Mouse (Mus musculus) midbrain, embryonic 11.5 days (tissue): ENCODE measurements at regions not wholly inside any gene's neighbourhood (a gene's known extent, or its start where the extent isn't known, plus 50 kb on each side); places are given as distances from the start of the nearest gene placed in this dataset.

Source experiments
- ATAC-seq: fragments of 200-750 bp; cut with Nextera tagmentation; 2 replicates; pipeline ENCODE4 v1.8.0; 2017; ENCODE audit warnings: moderate TSS enrichment, moderate library complexity; ENCODE audit not compliant: low FRiP score
- DNase-seq: peaks from one replicate; pipeline ENCODE4 v3.0.0; 2015; ENCODE audit warnings: low spot score; ENCODE audit errors: missing footprints
- H3K27ac ChIP-seq: fragments of 300-500 bp; sonication (generic); 2 replicates; pipeline ENCODE4 v1.5.1; 2014; ENCODE audit warnings: low read depth, low read length
- H3K27me3 ChIP-seq: fragments of 300-500 bp; sonication (generic); 2 replicates; pipeline ENCODE4 v1.6.1; 2014; ENCODE audit warnings: mild to moderate bottlenecking, low read length, moderate library complexity, mixed read lengths; ENCODE audit not compliant: control insufficient read depth, insufficient read depth
- H3K36me3 ChIP-seq: fragments of 300-500 bp; sonication (generic); 2 replicates; pipeline ENCODE4 v1.6.1; 2014; ENCODE audit warnings: mild to moderate bottlenecking, low read length, moderate library complexity, mixed read lengths; ENCODE audit not compliant: control insufficient read depth, insufficient read depth
- H3K4me1 ChIP-seq: fragments of 300-500 bp; sonication (generic); 2 replicates; pipeline ENCODE4 v1.6.1; 2014; ENCODE audit warnings: low read length; ENCODE audit not compliant: control insufficient read depth, insufficient read depth
- H3K4me2 ChIP-seq: fragments of 300-500 bp; sonication (generic); 2 replicates; pipeline ENCODE4 v1.6.1; 2014; ENCODE audit warnings: mild to moderate bottlenecking, moderate library complexity
- H3K4me3 ChIP-seq: fragments of 300-500 bp; sonication (generic); 2 replicates; pipeline ENCODE4 v1.5.1; 2014; ENCODE audit warnings: low read depth, low read length
- H3K9ac ChIP-seq: fragments of 300-500 bp; sonication (generic); 2 replicates; pipeline ENCODE4 v1.6.1; 2014; ENCODE audit warnings: low read length
- H3K9me3 ChIP-seq: fragments of 300-500 bp; sonication (generic); 2 replicates; pipeline ENCODE4 v1.6.1; 2016; ENCODE audit warnings: low read length; ENCODE audit not compliant: control insufficient read depth
- WGBS: fragments of 180-500 bp; shearing (Covaris S2); extraction: QIAGEN DNeasy Blood & Tissue Kit; methylation state at CpG from one replicate; pipeline ENCODE4 v1.1.7; 2014; 5-methylcytosine and 5-hydroxymethylcytosine counted together

GRCm38 (mm10) chr6:117405589-117406311 is 237.4 kb downstream of the Cxcl12 start:
- Histone ChIP-seq H3K4me1 (no peaks in the 10 kb centered on the region), H3K4me2 (no peak overlapping the region), H3K36me3 (no peaks in the 10 kb centered on the region), H3K9me3 (no peaks in the 10 kb centered on the region), H3K4me3 (no peak overlapping the region), H3K9ac (no peak overlapping the region), H3K27me3 (no peaks in the 10 kb centered on the region), H3K27ac (no peak overlapping the region)
- WGBS, result 89% methylated on average over 11 of the region's 11 CpGs
- ATAC-seq, result no peak
- no peak for DNase-seq

DNA sequence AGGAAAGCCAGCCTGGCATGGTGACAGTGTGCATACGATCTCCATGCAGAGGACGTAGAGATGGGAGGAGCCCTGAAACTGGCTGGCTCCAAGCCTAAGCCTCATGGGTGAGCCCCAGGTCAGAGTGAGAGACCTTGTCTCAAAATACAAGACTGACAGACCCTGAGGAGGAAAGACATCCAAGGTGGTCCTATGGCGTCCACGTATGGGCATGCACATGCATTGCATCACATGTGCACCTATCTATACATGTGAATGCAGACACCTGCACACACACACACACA is 237.9 kb downstream of the Cxcl12 start:
- H3K27ac ChIP-seq, result no peak overlapping the region
- no peak overlapping the region for H3K4me3 ChIP-seq
- no peaks in the 10 kb centered on the region for H3K36me3 ChIP-seq
- no peak overlapping the region for H3K4me2 ChIP-seq
- no peaks in the 10 kb centered on the region for H3K4me1 ChIP-seq
- 91% methylated on average over 4 of the region's 4 CpGs for WGBS
- no peaks in the 10 kb centered on the region for H3K9me3 ChIP-seq
- ATAC-seq (no peak), DNase-seq (no peak)
- H3K27me3 ChIP-seq, result no peaks in the 10 kb centered on the region
- no peak overlapping the region for H3K9ac ChIP-seq

DNA sequence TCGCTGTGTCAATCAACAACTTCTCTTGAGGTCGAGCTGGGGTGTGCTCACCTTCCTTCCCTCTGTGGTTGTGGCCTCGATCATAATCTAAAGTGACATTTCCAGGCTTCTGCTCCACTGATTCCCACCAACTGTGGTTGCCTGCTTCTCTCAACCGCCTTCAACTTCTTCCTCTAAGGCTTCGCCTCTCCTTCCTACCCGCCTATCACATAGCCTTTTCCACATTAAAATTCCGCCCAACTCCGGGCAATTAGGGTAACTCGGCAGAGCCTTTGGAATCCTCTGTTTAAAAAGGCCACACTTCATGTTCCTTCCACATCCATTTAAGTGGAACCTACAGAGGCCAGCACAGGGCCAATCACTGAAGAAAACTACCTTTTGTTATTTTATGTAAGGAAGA is 238.4 kb downstream of the Cxcl12 start:
- Histone ChIP-seq H3K9ac (no peak overlapping the region), H3K36me3 (no peaks in the 10 kb centered on the region), H3K27me3 (no peaks in the 10 kb centered on the region), H3K27ac (no peak overlapping the region), H3K4me2 (no peak overlapping the region), H3K4me3 (no peak overlapping the region), H3K9me3 (no peaks in the 10 kb centered on the region), H3K4me1 (no peaks in the 10 kb centered on the region)
- ATAC-seq, result no peak
- DNase-seq, result no peak
- 84% methylated on average over 9 of the region's 9 CpGs for WGBS

GRCm38 (mm10) chr6:117407206-117407858 is 239.0 kb downstream of the Cxcl12 start:
- no peak overlapping the region for H3K27ac ChIP-seq

GRCm38 (mm10) chr6:117407953-117408352 is 239.6 kb downstream of the Cxcl12 start:
- H3K27ac ChIP-seq, result no peak overlapping the region
- no peaks in the 10 kb centered on the region for H3K36me3 ChIP-seq
- no peaks in the 10 kb centered on the region for H3K4me1 ChIP-seq

More at GRCm38 (mm10) chr6:117407206-117407858, 239.0 kb downstream of the Cxcl12 start:
- Histone ChIP-seq H3K27me3 (no peaks in the 10 kb centered on the region), H3K4me2 (no peak overlapping the region), H3K36me3 (no peaks in the 10 kb centered on the region), H3K4me1 (no peaks in the 10 kb centered on the region), H3K9me3 (no peaks in the 10 kb centered on the region), H3K9ac (no peak overlapping the region), H3K4me3 (no peak overlapping the region)
- ATAC-seq (no peak), DNase-seq (no peak)
- 79% methylated on average over 15 of the region's 15 CpGs for WGBS

DNA sequence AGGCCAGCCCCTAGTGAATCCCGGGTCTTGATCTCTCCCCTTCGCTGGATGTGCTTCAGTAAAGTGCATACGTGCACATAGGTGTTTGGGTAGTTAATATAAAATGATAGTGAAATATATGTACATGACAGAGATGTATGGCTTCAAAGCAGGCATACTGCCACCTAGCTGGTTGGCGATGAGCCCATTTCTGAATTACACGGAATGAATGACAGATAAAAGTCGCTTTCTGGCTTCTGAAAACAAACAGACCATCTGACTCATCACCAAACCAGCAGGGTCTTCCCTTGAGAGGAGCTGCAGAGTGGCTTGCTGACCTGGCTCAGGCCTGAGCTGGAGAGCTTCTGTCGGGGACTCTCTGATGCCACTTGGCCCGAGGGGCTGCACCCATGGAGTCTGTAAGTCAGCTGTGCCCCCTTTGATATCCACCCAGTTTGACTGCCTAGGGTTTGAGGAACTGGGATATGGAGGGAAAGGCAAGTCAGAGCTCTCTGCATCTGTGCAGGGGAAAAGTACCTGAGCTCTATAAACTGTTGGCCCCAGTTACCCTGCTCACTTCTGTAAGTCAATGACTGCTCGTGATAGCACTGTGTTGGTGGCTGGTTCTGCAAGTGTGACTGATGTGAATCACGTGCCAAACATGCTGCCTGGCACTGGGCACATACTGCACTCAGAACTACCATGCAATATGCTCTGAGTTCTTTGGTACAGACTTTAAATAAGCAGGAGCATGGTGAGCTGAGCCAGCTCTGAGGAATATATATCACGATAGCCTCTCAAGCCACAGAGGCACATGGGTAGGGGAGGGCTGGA is 240.8 kb downstream of the Cxcl12 start:
- H3K4me1 ChIP-seq, result no peaks in the 10 kb centered on the region
- ATAC-seq (no peak), DNase-seq (no peak)
- WGBS, result 84% methylated on average over 11 of the region's 11 CpGs
- no peaks in the 10 kb centered on the region for H3K9me3 ChIP-seq
- no peaks in the 10 kb centered on the region for H3K36me3 ChIP-seq
- no peak overlapping the region for H3K9ac ChIP-seq
- no peak overlapping the region for H3K4me2 ChIP-seq
- no peaks in the 10 kb centered on the region for H3K27me3 ChIP-seq
- H3K4me3 ChIP-seq, result no peak overlapping the region
- H3K27ac ChIP-seq, result no peak overlapping the region

More at GRCm38 (mm10) chr6:117407953-117408352, 239.6 kb downstream of the Cxcl12 start:
- Histone ChIP-seq H3K4me2 (no peak overlapping the region), H3K27me3 (no peaks in the 10 kb centered on the region), H3K9ac (no peak overlapping the region), H3K4me3 (no peak overlapping the region), H3K9me3 (no peaks in the 10 kb centered on the region)
- no peak for DNase-seq
- ATAC-seq, result no peak
- 89% methylated on average over 5 of the region's 5 CpGs for WGBS

DNA sequence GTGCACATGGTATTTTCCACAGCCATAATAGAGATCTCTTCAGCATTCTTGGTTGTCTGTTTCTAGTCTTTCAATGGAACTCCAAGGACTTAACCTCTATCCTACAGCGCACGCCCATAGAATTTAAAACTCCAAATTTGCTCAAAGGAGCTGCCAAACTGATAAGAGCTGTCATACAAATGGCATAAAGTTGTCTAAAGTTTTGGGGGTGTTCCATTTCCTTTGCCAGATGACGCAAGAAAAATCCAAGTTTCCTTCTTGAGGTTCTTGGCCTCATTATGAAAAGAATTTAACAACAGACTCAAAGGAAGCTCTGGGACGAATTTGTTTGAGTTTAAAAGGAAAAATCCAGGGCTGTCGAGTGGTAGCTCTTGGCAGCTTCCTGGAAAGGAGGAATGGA is 246.6 kb downstream of the Cxcl12 start:
- 82% methylated on average over 5 of the region's 5 CpGs for WGBS
- no peak overlapping the region for H3K4me3 ChIP-seq
- no peak overlapping the region for H3K27ac ChIP-seq
- no peak overlapping the region for H3K4me2 ChIP-seq
- H3K4me1 ChIP-seq, result no peaks in the 10 kb centered on the region
- no peak overlapping the region for H3K9ac ChIP-seq
- no peaks in the 10 kb centered on the region for H3K27me3 ChIP-seq
- ATAC-seq, result no peak
- no peaks in the 10 kb centered on the region for H3K9me3 ChIP-seq
- no peak for DNase-seq
- H3K36me3 ChIP-seq, result no peaks in the 10 kb centered on the region

DNA sequence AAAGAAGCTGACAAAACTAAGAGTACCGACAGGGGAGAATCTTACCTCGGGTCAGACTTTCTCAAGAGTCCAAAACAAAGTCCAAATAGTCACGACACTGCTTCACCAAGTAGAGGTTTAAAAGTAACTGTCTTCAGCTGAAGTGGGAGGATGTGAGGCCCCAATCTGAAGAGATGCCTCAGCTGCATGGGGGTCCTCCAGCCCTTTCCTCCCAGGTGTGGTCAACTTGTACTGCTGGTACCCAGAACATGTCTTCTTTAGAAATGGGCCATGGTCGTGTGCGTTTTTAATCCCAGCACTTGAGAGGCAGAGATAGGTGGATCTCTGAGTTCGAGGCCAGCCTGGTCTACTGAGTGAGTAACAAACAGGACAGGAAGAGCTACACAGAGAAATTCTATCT is 247.6 kb downstream of the Cxcl12 start:
- Histone ChIP-seq H3K4me3 (no peak overlapping the region), H3K4me2 (no peak overlapping the region), H3K36me3 (no peaks in the 10 kb centered on the region), H3K9me3 (no peaks in the 10 kb centered on the region), H3K27ac (no peak overlapping the region), H3K27me3 (no peaks in the 10 kb centered on the region), H3K9ac (no peak overlapping the region), H3K4me1 (no peaks in the 10 kb centered on the region)
- no peak for ATAC-seq
- WGBS, result 84% methylated on average over 6 of the region's 6 CpGs
- DNase-seq, result peak; percentile 73

DNA sequence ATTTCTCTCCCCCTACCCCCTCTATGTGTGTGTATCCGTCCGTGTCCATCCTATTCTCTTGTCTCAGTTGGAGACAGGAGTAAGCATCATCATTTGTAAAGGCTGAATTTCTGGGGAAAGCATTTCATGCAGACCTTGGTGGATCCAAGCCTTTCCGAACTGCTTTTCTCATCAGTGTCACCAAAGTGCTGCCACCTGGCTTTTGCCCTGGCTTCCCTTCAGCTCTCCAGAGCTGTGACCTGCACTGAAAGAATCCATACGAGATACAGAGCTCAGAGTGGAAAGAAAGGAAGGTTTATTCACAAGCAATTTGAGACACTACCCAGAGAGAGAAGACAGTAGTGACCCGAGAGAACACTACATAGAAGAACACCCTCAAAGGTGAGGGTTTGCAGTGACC is 248.1 kb downstream of the Cxcl12 start:
- Histone ChIP-seq H3K27me3 (no peaks in the 10 kb centered on the region), H3K36me3 (no peaks in the 10 kb centered on the region), H3K9me3 (no peaks in the 10 kb centered on the region), H3K4me1 (no peaks in the 10 kb centered on the region), H3K27ac (no peak overlapping the region), H3K4me2 (no peak overlapping the region), H3K9ac (no peak overlapping the region), H3K4me3 (no peak overlapping the region)
- 57% methylated on average over 5 of the region's 5 CpGs for WGBS
- ATAC-seq (no peak), DNase-seq (no peak)
